Mouse (Mus musculus) kidney, postnatal 36 days (tissue): ENCODE results near the gene Eva1c.

ENCODE experiments used
- DNase-seq, 2 experiments: peaks; one replicate each; pipeline ENCODE4 v3.0.0; 2021 to 2022; ENCODE audit warnings: mixed read lengths in 2 of 2

Gene Eva1c

DNA sequence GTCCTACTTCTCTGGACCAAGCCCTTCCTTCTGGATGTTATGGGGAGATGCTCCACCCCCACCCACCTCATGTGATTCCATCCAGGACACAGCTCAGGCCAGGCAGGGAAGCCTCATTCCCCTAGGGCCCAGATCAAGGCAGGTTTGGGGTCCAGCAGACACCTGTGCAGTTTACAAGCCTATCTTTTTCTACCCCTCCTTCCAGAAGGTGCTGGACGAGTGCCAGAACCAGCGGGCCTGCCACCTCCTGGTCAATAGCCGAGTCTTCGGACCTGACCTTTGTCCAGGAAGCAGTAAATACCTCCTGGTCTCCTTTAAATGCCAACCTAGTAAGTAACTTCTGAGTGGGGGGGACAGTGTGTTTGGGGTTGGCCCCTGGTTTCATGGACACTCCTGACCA, 42.8 kb downstream of the Eva1c start:
- DNase-seq = peak; percentile 62 to 72

DNA sequence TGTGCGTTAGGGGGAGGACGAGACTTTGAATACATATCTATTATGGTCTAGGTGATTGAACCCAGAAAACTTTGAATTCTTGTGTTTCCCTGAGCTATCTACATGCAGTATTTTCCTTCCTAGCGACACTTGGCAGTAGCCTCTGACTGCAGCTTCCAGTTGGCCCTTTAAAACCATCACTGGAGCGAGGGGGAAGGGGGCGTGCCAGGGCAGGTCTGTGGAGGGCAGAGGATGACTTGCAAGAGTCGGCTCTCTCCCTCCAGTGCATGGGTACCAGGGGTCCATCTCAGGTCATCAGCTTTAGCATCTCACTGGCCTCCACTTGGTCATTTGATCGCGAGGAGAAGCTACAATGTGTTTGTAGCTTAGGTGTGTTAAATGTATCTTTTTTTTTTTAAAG, 46.4 kb downstream of the Eva1c start:
- DNase-seq = no peak

DNA sequence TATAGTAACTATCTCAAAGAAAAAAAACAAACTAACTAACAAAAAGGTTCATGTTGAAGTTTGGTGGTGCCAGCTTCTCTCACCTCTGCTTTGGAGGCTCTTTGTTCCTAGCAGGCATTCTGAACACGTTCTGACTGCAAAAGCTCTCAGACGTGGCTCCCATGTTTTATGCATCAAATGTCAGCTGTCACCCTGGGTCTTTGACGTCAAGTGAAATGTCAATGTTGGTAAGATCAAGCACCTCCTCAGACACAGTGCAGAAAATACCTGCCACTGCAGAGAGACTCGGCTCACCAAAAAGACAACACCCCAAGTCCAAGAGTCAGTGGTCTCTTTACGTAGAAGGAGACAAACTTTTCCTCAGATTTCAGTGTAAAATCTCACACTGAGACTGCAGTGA, 48.0 kb downstream of the Eva1c start:
- DNase-seq = no peak

DNA sequence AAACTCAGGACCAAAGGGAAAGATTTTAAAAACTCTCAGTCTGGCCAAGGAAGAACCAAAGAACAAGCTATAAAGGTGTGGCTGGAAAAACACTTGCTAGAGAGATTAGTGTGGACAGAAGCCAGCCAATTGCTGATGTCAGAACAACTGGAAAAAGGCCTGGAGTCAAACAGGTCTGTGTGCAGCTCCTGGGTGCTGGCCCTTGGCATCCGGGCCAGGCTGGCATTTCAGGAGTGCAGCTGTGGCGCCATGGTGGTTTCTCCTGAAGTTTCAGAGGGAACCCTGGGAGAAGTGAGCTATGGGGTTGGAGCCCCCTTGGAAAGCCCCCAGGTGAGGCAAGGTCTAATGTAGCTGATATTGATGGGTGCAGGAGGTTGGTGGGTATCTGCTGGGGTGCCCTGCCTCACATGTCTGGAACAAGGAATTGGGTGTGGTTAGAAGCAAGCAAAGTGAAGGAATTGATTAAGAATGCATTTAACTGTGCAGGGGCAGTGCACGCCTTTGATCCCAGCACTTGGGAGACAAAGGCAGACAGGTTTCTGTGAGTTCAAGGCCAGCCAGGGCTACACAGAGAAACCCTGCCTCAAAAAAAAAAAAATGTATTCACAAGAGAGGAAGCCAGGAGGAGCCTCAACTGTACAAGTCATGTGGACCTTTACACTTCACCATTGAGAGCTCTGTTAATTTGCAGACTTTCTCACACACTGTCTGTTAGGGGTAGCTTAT, 51.8 kb downstream of the Eva1c start:
- no peak for DNase-seq

DNA sequence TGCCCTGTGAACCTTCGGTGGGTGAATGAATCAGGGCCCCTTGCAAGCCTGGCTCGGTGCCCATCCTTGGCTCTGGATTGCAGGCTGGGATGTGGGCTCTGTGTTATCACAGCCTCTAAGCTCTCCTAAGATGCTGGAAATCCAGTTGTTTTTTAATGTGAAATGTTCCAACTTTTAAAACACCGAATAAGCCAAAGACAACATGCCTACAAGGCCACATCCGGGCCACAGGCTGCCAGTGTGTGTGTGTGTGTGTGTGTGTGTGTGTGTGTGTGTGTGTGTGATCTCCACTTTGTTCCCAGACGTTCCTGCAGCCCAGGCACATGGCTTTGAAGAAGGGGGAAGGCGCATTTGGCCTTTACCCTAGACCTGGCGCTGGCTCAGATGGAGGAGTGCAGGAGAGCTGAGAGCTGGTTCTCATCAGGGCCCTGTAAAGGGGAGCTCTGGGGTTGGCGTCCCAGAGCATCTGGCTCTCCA, 56.0 kb downstream of the Eva1c start:
- DNase-seq = peak; percentile 30 to 45

DNA sequence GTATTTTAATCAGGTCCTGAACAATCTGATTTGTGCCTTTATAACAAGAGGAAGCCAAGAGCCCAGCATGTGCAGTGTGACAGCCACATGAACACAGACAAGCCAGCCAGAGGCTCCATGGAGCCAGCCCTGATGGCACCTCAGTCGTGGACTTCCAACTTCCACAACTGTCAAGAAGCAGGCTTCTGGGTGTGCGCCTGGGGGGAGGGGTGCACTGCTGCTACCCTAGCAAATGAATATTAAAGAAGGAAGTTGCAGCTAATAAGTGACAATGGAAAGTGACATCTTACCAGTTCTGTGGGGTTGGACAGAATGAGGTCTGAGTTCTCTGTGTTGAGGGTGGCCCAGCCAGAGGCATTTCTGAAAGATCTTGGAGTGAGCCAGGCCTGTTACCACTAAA, 58.8 kb downstream of the Eva1c start:
- no peak for DNase-seq

DNA sequence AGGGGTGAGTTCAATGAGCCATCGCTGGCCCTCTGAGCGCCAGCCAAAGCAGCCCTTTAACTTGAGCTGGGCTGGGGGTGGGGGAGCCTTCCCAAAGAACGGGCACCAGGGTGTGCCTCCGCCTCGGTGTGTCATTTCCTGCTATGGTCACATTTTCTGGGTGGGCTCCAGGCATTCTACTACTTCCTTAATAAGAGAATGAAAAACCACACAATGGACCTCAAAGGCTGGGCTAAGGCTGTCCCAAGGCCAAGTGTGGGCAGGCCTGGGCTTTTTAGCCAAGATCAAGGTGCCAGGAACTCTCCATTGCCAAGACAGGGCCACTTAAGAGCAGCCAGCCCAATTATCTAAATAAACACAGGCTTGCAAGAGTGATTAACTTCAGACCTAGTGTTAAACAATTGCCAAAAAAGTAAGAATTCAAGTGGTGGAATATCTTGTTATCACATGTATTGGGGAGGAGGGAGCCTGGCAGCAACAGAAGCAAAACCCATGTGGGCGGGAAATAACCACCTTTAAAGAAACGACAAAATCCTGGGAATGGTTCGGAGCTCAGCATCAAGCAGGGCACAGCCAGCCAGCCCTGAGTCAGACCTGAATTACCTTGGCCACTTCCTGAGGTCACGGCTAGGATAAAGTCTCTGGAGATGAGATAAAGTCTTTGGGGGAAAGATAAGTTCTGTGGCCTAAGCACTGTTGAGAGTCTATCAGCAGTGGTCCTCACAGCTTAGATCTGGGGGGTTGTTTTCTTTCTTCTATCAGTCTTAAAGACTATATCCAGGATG, 59.5 kb downstream of the Eva1c start:
- peak; percentile 34 to 45 for DNase-seq

DNA sequence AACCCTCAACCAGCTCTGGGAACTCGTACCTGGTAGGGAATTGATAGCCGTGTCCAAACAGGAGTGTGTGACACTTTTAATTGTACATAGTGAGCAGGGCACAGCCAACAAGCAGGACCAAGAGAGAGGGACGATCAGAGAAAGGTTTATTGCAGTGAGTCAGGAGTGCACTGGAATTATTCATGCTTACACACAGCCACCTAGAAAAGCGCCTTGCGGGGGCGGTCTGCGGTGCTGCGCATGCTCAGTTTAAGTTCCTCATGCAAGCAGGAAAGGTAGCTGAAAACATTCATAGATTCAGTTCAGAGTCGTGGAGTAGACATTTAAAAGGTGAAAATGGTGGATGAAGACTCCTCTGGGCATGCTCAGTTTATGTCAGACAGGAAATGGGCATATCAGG, 64.2 kb downstream of the Eva1c start:
- no peak for DNase-seq

DNA sequence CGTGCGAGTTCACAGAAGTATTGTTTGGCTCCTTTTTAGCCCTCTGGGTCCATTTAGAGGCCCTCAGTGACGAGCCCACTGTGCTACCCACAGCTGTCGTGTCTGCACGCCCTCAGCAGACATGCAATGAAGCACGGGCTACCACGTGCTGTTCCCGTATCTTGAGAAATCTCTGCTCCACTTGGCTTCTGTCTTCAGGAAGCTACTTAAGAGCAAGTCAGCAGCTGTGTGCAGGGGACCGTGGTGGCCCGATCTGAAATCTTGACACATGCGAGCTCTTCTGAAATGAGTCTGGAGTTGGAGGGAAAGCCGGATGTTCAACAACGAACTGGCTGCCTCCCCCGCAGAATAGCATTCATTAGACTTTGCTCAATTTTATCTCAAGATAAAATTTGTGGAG, 65.1 kb downstream of the Eva1c start:
- DNase-seq = peak; percentile 35 to 43

DNA sequence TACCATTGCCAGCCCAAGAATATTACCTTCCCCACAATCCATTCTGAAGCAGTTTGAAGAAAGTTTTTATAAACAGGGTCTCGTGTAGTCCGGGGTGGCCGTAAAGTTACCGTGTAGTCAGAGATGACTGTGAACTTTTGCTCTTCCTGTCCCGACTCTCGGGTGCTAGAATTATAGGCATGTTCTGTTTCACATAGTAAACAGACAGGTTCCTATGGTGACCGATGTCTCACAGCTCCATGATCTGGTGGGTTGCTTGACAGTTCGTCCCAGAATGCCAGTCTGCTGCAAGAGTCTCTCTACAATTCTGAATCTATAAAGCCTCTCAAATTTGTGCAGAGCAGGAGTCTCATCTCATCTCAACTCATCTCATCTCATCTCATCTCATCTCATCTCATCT, 65.6 kb downstream of the Eva1c start:
- DNase-seq = no peak

DNA sequence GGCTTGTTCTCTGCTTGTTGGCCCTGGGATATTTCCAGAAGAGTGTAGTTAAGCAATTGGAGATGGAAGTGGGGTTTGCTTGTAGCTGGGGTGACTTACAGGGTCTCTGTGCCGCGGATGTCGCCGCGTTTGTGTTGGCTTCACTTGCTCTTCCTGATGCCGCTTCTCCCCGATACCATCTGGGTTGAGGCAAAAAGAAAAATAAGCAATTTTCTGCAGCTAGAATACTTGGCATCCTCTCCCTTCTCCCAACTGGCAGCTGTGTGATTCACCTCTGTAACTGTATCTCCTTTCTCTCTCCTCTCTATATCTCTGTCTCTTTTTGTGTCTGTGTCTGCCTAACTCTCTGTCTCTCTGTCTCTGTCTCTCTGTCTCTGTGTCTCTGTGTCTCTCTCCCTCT, 66.5 kb downstream of the Eva1c start:
- no peak for DNase-seq

DNA sequence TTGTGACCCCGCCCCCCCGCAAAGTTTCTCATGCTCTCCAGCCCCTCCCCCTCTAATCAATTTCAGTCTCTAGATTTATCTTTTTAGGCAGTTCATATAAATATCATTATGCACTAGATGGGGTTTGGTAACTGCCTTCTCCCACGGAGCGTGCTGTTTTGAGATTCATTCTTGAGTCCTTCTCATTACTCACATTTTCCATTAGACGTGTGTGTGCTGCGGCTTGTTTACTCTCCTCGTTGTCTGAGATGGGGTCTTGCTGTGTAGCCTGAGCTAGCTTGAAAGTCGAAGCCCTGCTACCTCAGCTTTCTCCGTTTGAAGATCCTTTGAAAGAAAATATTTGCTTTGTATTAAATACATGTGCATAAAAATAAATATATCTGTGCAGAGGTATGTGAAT, 67.3 kb downstream of the Eva1c start:
- DNase-seq = no peak

DNA sequence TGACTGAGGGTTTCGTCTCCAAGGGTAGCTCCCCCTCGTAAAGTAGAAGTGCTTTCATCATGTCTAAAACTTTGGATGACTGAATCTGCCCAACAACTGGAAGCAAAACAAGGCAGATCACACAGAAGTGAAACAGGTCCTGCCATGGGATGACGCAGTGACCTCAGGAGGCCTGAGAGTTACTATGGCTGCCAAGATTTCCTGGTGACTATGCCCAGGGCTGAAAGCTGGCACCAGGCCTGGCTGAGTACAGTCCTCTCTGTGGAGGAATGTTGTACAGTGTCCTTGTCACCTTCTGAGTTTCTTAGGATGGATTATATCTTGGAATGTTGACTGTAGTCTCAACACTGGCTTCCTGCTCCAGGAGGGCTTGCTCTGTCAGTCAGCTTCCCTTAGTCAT, 71.1 kb downstream of the Eva1c start:
- DNase-seq = peak; percentile 37 to 64

DNA sequence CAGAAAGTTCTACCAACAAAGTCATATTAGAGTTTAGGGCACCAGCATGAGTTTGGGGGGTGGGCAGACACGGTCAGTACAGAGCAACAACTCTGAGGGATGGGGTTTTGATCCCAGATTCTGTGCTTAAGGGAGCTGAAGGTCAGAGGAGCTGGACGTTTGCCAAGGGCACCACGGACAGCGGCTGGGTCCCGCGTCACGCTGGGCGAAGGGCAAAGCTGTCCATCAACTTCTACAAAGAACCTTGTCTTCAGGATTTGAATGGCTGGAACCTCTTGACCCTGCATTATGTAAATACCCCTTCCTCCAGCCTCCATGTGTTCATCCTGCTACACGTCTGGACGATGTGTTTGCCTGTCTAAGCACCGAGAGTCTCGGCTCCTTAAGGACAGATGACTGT, 73.0 kb downstream of the Eva1c start:
- peak; percentile 61 to 72 for DNase-seq

DNA sequence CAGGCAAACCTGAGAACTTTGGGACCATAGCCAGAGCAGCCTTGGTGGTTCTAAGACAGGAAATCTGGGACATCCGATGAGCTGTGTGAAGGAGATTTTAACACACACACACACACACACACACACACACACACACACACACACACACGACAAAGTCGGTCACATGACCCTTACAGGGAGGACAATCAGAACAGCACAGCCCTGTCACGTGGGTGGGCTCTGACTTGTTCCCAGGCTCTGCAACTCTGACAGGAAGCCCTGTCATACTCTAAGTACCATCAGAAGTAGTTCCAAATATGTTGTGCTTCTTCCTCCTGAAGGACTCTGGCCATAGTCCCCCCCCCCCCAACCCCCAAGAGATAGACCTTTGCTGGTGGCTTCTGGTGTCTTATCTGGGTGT, 74.8 kb downstream of the Eva1c start:
- DNase-seq = peak; percentile 21 to 36

DNA sequence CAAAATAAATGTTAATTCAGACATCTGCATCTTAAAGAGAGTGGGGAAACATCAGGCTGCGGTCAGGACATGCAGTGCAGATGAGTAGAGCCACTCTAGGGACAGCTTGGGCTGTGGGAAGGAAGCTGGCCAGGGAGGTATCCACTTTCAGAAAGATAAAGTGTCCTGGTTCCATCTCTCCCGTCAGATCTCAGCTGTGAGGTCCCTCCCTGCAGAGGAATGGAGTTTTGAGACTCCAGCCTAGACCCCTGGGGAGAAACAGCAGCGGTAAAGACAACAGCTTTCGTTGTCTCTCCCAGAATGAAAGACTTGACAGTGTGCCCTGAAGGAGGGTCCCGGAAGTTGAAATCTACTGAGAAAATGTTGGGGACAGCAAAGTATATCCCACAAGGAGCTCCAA, 76.8 kb downstream of the Eva1c start:
- DNase-seq = no peak

DNA sequence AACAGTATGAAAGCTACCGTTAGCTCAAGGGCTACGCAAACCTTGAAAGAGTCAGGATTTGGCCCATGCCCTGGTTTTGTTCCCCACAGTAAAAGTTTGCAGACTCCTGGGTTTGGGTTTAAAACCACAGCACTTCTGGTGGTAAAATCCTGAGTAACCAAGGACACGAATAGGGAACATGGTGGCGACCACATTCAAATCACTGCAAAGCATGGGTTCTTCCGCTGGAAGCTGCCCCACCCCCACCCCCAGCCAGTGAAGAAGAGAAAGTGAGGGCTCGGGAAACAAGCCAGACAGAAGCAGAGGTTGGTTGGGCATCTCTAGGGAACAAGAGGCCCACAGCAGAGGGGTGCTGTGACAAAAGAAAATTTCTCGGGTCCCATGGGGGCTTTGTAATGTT, 80.7 kb downstream of the Eva1c start:
- no peak for DNase-seq

DNA sequence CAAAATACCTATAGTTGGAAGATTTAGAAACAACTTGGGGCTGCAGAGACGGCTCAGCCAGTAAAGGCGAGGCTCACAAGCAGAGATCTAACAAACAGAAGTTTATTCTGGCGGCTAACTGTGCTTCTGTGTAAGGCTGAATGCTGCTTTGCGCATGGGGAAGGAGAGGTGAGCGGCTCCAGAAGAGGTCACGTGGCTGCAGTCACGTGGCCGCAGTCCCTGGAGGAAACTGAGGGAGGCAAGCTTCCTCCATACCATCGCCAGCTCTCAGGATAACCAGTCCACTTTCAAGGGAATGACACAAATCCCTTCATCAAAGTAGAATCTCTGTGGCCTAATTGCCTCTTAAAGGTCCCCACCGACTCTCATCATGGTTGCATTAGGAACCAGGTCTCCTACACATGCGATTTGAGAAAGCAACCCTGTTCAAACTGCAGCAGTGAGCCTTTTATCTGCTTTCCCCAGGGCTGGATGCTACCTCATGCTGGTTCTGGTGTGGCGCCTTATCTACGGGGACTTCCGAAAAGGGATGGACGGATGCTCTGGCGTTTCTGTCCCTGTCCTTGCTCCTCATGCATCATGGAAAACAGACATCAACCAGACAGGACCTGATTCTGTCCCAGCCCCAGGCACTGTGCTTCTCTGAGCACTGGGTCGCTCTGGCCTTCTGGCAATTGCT, 84.5 kb downstream of the Eva1c start:
- DNase-seq = no peak

DNA sequence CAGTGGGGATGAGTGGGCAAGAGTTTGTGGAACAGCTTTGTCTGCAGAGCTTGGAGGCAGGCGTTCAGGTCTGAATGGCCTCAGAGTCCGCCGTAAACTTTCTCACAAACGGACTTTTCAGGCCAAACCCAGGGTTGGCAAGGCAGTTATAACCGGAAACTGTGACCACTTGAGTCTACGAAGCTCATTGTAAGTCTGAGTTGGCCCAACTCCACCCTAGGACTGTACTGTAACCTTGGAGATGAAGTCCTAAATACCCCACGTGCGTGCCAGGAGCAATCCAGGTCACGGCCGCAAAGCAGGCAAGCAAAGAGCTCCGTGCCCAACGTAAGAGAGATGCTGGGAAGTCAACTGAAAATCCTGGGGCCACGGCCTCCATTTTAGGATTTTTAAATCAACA, 85.2 kb downstream of the Eva1c start:
- DNase-seq = peak; percentile 47 to 49

DNA sequence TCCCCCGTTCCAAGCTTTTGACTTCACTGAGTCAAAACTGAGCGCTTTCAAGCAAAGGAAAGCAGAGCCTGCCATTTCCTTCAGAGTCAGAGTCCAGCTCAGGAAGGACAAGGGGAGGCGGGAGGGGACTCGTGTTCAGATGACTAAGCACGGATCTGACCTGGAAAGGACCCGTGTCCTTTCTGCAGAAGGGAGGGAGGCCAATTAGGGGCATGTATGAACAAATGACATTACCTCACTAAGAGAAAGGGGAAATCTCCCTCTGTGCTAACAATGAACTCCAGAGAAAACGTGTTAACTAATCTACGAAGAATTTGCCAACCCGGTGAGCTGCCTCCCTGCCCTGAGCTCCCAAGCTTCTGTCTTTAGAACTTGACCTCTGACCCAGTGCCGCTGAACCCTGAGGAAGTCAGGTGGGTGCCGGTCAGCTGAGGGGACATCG, 89.5 kb downstream of the Eva1c start:
- DNase-seq = peak; percentile 69 to 82

DNA sequence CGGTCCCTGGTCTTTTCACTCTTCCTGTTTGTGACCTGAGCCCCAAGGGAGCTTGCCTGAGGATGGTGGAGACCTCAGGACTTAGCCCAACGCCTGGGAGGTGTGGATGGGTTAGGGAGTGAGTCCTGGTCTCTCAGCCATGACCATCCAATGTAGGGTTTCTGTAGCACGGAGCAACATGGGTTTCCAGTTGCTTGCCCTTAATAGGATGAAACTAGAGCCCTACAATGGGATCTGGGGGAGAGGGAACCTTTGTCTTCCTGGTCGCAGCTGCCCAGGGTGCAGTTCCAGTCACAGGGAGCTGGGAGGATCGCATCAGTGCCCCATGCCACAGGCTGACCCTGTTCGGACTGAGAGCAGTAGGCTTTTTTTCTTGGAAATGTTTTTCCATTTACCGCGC, 90.6 kb downstream of the Eva1c start:
- no peak for DNase-seq

DNA sequence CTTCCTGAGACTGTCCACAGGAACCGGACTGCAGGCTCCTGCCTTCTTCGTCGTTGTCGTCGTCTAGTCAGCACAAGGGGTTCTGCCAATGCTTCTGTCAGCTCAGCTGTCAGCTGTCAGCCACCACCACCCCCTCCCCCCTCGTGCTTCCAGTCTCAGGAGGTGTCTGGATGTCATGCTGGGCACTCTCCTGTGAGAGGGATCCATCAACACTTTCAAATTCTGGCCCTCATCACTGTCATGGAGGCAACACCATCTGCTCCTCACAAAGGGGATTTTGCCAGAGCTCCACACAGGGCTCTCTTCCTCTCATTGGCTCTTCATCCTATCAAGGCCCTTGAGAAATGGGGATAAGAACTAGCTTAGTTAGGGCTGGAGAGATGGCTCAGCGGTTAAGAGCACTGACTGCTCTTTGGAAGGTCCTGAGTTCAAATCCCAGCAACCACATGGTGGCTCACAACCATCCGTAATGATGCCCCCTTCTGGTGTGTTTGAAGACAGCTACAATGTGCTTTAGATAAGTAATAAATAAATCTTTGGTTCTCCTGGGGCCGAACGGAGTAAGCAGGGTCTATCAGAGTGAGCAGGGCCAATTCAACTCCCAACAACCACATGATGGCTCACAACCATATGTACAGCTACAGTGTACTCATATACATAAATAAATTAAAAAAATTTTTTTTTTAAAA, 95.1 kb downstream of the Eva1c start:
- no peak for DNase-seq
